Mouse (Mus musculus) fat pad, adult 2 months (tissue): ENCODE results near the gene Hint3.
"Not testable (repeated sequence)": the region's sequence is repeated elsewhere in the genome, so short reads cannot be mapped to it uniquely, and the experiment has no call there.

Experiments used
- DNase-seq: peaks from one replicate; pipeline ENCODE4 v3.0.0-alpha.2; 2011; ENCODE audit warnings: low read depth, low spot score; ENCODE audit errors: extremely low read depth

The Hint3 gene

GRCm38 (mm10) chr10:30629513-30629912 is at the start of gene Hint3:
Gene Hint3 (minus strand): TSS chr10:30629632.
- DNase-seq: no peak

- DNase-seq: peak; percentile 25
These were observed 48.6 kb upstream of the Hint3 start for GRCm38 (mm10) chr10:30678051-30678450.

- no peak for DNase-seq
These were observed 45.4 kb upstream of the Hint3 start for GRCm38 (mm10) chr10:30674825-30675224.

- DNase-seq: no peak
These were observed 37.1 kb upstream of the Hint3 start for GRCm38 (mm10) chr10:30666580-30666979.

- DNase-seq: no peak
These were observed 31.3 kb upstream of the Hint3 start for GRCm38 (mm10) chr10:30660564-30661328.

- DNase-seq: no peak
These were observed 26.2 kb upstream of the Hint3 start for GRCm38 (mm10) chr10:30655655-30656054.

- no peak for DNase-seq
These were observed 18.2 kb upstream of the Hint3 start for GRCm38 (mm10) chr10:30647681-30648080.

- DNase-seq: no peak
These were observed 8.8 kb upstream of the Hint3 start for GRCm38 (mm10) chr10:30638216-30638615.

- not testable (repeated sequence) for DNase-seq
These were observed 7.2 kb upstream of the Hint3 start for GRCm38 (mm10) chr10:30636474-30637154.

- DNase-seq: no peak
These were observed 3.3 kb upstream of the Hint3 start for GRCm38 (mm10) chr10:30632718-30633117.

- no peak for DNase-seq
These were observed 545 bp upstream of the Hint3 start for GRCm38 (mm10) chr10:30629977-30630376.

GRCm38 (mm10) chr10:30628444-30628843 is 988 bp downstream of the Hint3 start:
- not testable (repeated sequence) for DNase-seq

- no peak for DNase-seq
These were observed 1.9 kb downstream of the Hint3 start for GRCm38 (mm10) chr10:30627548-30627947.

- DNase-seq: no peak
These were observed 5.0 kb downstream of the Hint3 start for GRCm38 (mm10) chr10:30624161-30625019.

GRCm38 (mm10) chr10:30622928-30623327 is 6.5 kb downstream of the Hint3 start:
- no peak for DNase-seq

- DNase-seq: no peak
These were observed 10.6 kb downstream of the Hint3 start for GRCm38 (mm10) chr10:30618918-30619210.

- DNase-seq: peak; percentile 67
These were observed 11.1 kb downstream of the Hint3 start for GRCm38 (mm10) chr10:30618091-30618917.

GRCm38 (mm10) chr10:30613039-30613438 is 16.4 kb downstream of the Hint3 start:
- DNase-seq: no peak

- no peak for DNase-seq
These were observed 19.8 kb downstream of the Hint3 start for GRCm38 (mm10) chr10:30609614-30610013.

GRCm38 (mm10) chr10:30608109-30608508 is 21.3 kb downstream of the Hint3 start:
- no peak for DNase-seq

- no peak for DNase-seq
These were observed 28.9 kb downstream of the Hint3 start, which contains the start of gene Trmt11 for GRCm38 (mm10) chr10:30600542-30600966. Gene Trmt11 (minus strand): TSS chr10:30600749.
